Mouse (Mus musculus) left cerebral cortex, adult 18-20 months (tissue): ENCODE results near the gene Shf. TPM values are rescaled to one million over a fixed set of nuclear protein-coding genes. Genes with fewer than 3 reads are reported as not detected.
"Not testable (repeated sequence)": the region's sequence is repeated elsewhere in the genome, so short reads cannot be mapped to it uniquely, and the experiment has no call there.

ENCODE experiments used
- DNase-seq, 2 experiments: peaks; one replicate each; pipeline ENCODE4 v3.0.0; 2021 to 2022; ENCODE audit warnings: low spot score in 2 of 2, mixed read lengths in 1 of 2
- long read RNA-seq, 2 experiments: library from polyadenylated mRNA; stranded (forward); transcript quantifications; one replicate each; pipeline ENCODE4 v2.0.0; 2021
- total RNA-seq, 2 experiments: library from RNA; stranded (reverse); gene quantifications; 2 replicates each; pipeline ENCODE4 v1.2.3; 2021

Shf gene
- total RNA-seq: 10 to 100 TPM; 70.5 to 76.1 TPM
- long read RNA-seq, experiment 1, partial matches to known transcripts: 4 of 28 reads
- long read RNA-seq, experiment 1, other reads (novel, unspliced or antisense): 24 of 28 reads
- long read RNA-seq, experiment 2, partial matches to known transcripts: 2 of 32 reads
- long read RNA-seq, experiment 2, other reads (novel, unspliced or antisense): 29 of 32 reads

DNA sequence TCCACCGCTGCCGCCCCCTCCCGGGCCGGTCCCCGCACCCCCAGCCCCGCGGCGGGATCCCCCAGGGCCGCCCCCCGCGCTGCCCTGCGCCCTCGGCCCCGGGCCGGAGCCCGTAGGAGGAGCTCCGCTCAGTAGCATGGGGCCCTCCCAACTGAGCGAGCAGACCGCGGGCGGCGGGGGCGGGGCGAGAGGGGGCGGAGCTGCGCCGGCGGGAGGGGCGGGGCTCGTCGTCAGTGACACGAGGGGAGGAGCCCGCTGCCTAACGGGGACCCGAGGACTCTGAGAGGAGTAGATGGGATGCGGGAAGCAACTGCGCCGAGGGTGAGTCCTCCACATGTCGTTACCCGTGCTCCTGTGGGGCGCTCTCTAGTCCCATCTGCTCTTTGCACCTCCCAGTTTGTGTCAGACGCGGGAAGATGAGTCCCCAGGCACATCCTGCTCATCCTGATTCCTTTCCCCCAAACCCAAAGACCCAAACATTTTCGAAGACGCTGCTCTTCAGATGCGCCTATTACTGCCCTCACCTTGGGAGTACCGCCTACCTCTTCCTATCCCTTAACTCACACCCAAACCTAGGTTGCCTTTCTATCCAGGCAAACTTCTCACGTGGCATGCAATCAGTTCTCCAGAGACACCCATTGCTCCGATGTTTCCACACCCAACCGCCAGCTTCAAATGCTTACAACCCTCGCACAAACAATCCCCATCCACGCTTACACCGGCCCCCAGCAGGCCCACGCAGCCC, at the start of gene Shf:
Shf (minus strand) TSS at position 168 of the 745 bp plus-strand sequence.
- DNase-seq: peak; percentile 88 to 90

DNA sequence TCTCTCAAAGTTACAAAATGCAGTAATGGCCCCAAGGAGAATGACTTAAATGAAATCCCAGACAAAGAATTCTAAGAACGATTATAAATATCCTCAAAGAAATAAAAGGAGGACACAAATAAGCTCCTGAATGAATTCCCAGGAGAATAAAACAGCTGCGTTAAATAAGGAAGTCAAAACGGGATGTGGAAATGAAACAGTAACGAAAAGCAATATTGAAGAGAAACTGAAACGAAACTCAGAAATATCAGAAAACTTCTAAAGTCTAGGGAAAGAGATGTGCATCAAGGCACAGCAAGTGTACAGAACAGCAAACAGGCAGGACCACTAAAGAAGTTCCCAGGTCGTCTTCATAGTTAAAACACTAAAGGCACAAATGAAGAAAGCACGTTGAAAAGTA, 40.0 kb upstream of the Shf start:
- DNase-seq: no peak

DNA sequence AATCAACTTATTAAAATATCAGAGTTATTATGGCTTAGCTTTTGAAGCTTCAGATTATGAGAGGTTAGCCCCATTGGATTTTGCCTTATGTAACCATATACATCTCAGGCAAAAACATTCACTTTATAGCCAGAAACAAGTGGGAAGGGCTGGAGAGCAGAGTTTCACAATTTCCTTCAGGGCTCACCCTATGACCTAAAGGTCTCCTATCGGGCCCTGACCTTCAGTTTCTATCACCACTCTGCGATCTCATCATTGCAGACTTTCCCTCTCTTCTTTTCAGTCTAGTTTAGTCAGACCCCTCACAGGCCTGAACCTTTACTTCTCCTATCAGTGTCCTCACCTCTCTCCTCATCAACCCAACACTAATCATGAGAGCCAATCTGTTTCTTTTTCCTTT, 38.6 kb upstream of the Shf start:
- no peak for DNase-seq

DNA sequence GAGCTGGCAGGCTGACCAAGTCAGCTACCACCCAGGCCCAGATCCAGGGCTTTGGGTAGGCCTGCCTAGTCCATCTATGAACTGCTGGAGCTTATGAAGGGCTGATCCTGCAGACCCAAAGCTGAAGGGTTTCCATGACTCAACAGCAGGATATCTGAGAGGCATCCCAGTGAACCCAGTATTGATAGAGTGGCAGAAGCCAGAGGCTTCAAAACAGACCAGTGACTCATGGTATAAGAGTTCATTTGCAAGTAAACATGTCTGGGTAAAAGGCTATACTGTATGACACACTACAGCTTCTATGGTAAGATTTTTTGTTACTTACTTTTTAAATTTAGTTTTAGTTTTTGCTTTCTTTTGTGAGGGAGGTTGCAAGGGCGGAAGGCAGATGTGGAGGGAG, 27.2 kb upstream of the Shf start:
- DNase-seq: no peak

DNA sequence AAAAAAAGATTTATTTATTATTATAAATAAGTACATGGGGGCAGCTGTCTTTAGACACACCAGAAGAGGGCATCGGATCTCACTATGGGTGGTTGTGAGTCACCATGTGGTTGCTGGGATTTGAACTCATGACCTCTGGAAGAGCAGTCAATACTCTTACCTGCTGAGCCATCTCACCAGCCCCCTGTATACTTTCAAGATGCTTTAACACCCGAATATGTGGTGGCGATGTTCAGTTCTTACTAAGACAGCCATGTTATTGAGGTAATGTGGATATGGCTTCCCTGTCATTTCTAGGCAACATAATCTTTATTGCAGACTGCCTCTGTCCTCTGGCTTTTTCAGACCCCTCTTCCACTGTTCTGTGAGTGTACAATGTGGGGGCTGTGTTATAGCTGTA, 18.2 kb upstream of the Shf start:
- DNase-seq: not testable (repeated sequence)

DNA sequence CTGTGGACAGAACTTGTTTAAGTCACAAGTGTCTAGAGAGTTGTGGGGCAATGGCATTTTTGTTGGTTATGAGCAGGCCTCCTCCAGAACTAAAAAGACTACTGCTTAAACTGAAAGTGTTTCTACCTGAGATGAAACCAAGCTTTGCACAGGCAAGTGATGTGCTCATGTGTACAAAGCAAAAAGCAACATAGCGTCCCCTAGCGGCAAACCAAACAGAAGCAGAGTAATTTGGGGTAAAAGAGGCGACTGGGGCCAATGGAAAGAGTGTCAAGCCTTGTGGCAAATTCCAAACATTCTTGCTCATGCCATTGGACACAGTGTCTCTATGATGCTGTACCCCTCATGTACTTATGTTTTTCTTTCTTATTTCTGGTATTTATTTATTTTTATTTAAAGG, 16.1 kb upstream of the Shf start:
- DNase-seq: no peak

DNA sequence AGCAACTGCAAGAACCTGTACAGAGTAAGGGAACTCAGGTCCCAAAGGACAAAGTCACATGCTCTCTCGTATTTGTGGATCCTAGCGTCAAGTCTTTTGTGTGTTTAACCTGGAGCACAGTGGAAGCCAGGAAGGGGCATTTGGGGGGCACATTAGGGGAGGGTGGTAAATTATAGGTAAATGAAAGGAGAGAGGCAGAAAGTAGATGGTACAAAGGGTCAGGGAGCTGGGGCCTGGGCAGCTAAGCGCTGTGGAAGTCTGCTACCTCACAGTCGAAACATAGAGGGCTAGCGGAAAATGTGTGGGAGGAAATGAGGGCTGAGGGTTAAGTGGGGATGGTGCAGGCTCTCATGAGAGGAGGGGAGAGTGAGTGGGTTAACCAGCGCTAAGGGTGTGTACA, 13.2 kb upstream of the Shf start:
- DNase-seq: no peak

DNA sequence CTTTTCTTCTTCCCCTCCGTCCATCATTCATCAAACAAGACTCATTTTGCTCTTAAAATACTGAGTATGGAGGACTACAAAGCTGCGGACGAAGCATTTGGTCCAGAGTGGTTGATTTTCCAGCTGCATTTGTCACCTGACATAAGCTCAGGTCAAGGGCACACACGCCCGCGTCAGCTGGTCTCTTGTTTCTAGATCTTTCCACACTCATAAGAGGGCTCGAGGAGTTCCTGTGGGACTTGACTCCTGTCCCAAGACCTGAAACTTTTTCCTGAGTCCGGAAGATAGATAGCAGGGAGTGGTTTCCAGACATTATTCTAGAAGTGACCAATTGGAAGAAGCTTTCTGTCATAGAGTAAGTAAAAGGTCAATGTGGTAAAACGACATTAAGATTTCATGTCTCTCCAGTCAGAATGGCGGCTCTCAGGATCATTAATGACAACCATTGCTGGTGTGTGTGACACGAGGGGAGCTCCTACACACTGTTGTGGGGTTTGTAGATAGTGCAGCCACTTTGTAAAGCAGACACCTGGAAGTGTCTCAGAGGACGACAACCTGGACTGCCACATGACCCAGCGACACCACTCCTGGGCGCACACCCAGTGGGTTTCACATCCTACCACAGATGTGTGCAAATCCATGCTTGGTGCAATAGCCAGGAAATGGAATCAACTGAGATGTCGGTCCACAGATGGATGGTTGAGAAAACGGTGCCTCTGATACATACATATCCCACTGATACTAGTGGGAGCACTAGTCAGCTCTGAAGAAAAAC, 12.6 kb upstream of the Shf start:
- no peak for DNase-seq

DNA sequence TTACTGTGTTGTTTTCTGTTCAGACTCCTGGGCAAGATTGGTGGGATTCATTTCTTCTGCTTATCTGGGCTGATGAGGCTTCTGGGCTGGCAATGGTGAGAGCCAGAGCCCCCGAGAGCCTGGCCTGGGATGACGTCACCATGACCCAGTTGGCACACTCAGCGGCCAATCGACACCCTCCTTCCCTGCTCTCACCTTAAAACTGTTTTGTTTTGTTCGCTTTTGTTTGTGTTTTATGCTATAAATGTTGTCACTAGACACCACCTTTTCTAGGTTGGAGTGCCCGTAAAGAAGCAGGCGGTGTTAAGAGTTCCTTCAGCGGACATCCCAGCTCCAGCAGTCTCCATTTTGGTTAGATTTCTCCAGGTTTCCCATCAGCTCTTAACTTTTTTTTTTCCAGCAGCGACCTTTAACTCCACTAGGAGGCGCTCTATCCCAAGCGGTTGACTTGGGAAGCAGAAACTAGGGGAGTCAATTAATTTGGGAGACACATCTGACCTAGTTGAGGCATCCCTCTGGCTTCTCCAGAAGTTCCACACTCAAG, 11.9 kb upstream of the Shf start:
- DNase-seq: peak; percentile 61 to 65

DNA sequence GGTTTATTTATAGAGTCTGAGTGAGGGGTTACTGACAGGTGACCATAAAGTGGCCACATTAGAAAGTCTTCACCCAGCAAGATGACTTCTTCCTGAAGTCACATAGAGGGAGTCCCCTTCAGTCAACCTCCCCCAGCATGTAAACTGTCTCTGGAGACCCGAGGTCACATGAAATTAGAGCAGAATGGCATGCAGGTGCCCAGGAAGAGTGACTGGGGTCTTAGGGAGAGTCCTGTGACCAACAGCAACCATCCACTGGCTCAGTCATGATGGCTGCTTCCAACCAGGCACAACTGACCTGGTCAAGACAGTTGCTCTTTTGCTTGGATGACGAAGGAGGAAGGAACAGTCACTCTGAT, 10.3 kb upstream of the Shf start:
- no peak for DNase-seq

DNA sequence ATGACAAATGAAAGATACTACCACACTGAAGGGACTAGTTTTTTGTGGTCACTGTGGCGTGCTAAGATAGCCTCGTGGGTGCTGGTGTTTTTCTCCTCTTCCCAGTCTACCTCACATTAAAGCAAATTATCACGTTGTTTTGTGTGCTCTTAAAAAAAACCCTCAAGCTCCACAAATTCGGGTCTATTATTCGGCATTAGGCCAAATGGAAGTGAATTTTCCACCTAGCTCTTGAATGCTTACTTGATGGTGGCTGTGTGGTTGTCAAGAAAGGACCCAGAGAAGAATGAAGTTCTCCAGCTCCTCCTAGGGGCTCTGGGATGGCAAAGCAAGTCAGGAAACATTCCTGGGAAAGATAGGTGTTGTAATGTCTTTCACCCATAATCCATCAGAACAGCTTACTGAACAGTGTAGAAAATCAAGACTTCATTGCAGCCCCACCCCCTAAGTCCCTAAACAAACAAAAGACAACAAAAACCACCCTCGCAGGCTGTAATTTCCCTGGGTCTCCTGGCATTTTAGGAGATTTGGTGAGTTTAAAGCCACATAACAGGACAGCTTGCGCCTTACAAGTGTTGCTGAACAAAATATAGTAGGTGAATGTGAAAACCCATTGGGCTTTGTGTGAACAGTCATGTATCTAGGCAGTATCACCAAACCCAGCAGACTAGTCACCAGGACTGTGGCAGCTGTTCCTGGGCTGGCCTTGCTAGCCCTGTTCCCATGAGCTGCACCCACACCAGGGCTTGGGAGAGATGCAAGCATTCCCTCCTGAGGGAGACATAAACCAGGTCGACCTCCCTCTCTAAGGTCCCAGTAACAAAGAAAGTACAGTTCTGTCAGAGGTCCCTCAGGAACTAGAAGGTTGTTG, 9.7 kb upstream of the Shf start:
- no peak for DNase-seq

DNA sequence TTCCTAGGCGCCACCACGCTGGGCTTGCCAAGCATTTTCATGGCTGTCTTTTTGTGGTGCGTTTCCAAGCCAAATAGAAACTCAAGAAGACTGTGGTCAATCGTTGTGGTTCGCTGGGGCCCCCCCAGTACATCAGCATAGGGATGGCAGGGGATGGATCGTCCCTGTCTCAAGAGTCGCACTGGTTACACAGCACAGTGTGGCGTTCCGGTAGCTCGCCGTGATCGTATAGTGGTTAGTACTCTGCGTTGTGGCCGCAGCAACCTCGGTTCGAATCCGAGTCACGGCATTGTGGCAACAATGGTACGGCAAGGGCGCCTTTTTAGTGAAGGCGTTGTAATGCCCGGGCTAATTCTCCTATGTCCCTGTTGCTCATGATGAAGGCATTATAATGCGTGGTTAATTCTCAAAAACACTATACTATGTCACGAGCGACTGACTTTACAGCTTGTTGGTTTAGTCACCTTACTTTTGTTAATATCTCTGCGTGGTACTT, 8.8 kb upstream of the Shf start:
- peak; percentile 71 to 77 for DNase-seq

DNA sequence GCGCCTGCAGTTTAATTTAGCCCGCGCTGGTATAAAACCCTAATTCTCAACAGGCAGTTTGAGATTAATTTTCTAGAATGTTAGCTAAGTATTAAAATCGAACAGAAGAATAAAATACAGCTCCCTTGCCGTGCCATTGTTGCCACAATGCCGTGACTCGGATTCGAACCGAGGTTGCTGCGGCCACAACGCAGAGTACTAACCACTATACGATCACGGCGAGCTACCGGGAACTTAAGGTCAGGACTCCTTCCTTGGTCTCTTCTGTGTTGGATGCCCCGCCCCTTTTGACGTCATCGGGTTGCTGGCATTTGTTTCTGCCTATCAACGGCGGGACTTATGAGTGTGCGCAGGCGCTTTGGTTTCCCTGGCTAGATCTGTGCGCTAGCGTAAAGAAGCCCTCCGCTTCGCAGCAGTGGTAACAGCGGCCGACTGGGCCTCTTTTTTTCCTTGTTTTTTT, 8.3 kb upstream of the Shf start:
- peak; percentile 95 to 97 for DNase-seq

DNA sequence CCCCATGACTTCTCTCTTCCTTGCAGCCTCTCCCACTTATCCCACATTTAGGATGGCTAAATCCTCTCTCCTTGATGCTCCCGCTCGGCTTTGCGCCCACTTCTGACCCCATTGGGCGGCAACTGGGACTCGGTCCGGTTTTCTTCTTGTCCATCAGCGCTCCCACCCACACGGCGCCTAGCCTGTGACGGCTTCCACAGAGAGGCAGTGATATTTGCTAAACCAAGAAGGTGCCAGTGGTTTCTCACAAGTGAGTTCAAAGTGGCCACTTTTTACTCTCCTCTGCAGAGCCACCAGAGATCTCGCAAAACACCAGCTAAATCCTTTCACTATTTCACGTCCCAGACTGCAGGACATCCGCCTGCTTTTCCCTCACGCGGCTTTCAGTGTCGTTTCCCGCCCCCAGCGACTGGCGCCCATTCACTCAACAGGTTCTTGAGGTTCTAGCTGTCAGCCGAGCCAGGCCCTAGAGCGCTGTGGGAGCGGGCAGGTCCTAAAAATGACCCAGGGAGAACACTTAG, 7.1 kb upstream of the Shf start:
- DNase-seq: peak in 1 of 2 experiments; percentile 57

DNA sequence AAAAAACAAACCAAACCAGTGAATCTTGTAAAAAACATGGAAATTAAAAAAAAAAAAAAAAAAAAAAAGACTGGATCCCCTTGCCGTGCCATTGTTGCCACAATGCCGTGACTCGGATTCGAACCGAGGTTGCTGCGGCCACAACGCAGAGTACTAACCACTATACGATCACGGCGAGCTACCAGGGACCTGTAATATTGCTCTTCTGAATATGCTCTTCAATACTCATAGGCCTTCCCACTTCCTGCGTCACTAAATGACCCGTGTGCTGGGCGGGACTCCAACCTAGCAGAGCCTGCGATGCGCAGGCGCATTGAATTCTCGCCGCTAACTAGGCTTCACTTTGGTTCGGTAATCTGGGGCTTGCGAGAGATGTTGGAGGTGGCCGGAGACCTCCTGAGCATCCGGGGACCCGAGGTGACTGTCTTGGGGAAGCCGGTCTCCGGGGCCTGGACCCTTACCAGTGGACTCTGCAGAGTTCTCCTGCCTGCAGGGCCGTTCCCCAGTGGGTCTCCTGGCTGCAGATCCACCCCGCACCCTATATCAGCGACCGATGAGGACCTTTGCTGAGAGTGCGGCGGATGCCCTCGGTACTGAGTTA, 6.5 kb upstream of the Shf start:
- DNase-seq: peak; percentile 96 to 97

DNA sequence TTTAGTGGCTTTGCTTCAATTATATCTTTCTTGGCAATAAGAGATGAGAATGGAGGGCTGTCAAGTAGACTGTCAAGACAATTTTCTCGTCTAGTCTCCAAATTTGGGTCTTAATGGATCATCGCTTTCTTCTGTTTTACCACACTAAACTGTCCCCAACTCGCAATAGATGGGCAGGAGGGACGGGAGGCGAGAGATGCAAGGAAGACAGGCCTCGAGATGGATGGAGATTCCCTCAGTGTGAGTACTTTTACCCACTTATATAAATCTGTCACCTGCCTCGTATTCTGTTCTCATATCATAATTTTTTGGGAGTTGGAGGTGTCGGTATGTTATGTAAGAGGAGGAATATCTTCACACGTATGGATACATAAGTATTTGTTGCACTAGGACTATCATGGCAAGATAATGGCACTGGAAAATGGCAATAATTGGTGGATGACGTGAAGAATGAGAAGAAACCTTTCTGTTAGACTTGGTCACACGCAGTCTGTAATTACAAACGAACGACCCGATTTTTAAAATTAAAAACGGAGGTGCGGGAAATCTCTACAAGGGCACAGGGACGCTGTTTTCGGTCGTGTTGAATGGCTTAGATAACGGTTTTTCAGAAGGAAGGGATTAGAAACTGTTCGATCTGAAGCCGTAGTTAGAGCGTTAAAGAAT, 5.8 kb upstream of the Shf start:
- DNase-seq: no peak

DNA sequence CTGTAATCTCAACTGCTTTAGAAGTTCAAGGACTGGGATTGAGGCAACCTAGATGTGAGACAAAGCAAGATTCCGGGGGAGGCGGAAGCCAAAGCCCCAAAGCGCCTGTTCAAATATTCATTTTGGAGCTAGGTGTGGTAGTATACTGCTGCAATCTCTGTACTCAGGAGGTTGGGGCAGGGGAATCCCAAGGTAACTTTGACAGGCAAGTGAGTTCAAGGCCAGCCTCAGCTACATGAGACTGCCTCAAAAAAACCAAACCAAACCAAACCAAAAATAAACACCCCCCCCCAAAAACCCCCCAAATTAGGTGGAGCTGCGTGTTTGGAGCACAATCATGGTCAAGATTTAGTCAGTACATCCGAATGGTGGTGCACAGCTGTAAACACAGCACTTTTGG, 5.0 kb upstream of the Shf start:
- no peak for DNase-seq

DNA sequence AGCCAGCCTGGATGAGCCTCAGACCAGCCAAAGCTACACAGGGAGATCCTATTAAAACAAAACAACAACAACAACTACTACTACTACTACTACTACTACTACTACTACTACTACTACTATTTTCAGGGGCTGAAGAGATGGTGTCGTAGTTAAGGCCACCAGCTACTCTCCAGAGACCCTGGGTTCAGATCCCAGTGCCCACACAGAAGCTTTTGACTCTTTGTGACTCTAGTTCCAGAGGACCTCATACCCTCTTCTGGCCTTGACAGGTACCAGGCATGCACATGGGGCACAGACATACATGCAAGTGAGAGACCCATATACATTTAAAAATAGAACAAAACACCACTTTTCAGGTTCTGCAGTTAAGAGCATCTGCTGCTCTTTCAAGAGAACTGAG, 3.6 kb upstream of the Shf start:
- DNase-seq: no peak

DNA sequence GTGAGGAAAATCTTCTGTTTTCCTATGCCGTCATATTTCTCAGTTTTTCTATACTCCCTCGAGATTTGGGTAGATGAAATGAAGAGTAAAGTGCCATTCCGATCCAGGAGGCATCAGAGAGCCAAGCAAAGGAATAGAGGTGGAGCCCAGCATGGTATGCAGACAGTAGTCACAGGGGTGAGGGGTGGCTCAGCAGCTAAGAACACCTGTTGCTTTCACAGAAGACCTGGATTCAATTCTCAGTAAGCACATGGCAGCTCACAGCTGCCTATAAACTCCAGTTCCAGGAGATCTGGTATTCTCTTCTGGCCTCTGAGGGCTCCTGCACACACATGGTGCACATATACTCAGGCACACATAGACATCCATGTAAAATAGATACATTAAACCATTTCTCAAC, 3.1 kb upstream of the Shf start:
- no peak for DNase-seq
